Mouse (Mus musculus): ENCODE results near the gene Eya3.

Eya3 gene

DNA sequence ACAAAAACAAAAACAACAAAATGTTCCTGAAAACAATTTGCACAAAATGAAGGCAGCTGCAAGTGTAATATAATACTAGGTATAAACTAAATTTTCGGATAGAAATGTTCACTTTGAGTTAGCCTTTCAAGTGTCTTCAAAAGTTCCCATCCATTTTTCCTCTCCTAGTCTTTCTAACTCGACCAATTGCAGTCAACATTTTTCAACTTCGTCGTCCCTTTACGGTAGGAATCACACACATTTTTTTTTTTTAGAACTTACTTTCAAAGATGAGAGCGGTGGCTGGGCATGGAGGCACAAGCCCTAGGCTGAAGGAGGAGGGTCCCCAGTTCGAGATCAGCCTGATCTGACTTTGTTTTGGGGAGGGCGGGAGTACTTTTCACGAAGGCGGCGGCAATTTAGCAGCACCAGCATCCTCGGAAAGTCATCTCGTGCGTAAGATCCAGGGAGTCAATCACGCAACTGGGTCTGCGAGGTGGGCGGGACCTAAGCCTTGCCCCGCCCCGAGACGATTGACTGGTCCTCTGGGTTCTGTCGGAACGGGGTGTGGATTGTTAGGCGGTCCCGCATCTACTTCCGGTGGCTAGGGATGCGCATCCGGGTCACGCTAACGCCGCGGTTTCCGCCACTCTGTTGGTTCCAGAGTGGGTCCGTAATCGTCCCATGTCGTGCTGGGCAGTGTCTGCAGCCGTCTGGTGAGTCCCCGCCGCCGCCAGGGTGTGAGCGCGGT lies at the start of gene Eya3:
Gene Eya3, plus strand, starts transcription at position 527 of the 730 bp plus-strand sequence.
- in situ Hi-C loops (cut with MboI, MseI), result no loop called here

DNA sequence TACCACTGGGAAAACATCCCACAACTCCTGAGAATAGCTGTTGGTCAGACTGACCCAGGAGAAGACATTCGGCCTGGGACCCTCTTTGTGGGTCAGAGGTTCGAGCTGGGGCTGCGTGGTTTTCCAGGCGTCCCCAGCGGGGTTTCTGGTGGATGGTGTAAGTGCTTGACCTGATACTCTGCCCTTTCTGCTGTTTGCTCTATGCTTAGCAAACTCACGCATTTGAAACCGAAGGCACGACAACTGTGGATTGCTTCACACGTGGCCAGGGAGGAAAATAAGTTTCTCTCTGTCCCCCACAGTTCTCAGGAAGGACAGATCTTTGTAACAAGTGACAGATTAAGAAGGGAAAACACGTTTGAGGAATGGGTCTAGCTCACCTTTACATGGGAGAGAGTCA lies 48.1 kb upstream of the Eya3 start:
- in situ Hi-C loops (cut with MboI, MseI), result no loop called here

DNA sequence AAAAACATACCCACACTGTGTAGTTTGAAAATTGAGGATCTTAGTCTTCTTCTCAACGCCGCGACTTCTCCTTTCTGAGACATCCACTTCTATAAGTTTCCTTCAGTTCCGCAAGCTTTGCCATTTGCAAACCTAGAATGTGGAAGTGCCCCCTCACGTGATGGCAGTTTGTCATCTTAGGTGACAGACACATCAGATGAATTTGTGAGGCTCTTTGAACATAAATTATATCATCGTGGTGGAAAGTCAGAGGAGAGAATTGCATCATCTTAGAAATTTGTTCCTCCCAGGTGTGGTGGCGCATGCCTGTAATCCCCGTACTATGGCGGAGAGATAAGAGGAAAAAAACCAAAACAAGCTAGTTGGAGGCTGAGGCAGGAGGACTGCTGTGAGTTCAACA lies 45.8 kb upstream of the Eya3 start:
- in situ Hi-C loops (cut with MboI, MseI), result no loop called here

DNA sequence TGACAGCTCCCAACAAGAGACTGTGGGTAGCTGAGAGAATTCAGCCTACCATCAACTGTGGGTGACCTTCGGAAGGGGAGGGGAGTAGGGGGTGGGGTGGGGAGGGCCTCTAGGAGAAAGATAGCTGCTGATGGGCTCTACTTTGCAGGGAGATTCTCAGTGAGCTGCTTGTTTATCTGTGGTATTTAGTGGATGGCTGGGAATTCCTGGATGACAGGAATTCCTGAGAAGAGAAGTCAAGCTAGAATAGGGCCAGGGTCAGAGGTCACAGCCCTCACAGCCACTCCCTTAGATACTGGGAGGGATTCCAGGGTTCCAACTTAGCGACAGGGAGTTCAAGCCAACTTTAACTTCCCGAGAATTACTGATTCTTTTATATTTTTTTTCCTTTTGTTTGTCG lies 44.6 kb upstream of the Eya3 start:
- in situ Hi-C loops (cut with MboI, MseI), result no loop called here

DNA sequence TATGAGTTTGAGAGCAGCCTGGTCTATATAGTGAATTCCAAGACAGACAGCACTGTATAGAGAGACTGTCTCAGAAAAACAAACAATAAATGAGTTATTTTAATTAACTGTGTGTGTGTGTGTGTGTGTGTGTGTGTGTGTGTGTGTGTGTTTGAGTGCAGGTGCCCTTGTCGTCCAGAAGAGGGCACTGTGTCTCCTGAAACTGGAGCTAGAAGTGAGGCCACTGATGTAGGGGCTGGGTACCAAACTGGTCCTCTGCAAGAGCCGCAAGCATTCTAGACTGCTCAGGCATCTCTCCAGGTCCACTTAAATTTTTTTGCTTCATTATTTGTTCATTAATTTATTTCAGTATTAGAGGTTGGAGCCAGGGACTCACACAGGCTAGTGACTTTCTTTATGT lies 39.9 kb upstream of the Eya3 start:
- in situ Hi-C loops (cut with MboI, MseI), result no loop called here

DNA sequence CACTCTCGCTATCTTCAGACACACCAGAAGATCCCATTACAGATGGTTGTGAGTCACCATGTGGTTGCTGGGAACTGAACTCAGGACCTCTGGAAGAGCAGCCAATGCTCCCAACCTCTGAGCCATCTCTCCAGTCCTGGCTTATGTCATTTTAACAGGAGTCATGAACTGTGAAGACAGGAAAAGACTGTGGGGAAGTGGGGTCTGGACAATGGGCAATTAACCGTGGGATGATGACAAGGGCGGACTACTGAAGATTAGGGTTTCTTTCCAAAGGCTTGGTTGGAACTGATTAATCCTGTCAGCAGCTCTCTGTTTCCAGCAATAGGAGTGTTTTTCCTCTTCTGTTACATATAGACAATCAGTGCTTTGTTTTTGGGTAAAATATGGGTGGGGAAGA lies 39.0 kb upstream of the Eya3 start:
- in situ Hi-C loops (cut with MboI, MseI), result loop anchor here in 1 of 2 experiments (25.0 kb wide), 1 partner anchor 1313 kb away; no protein-coding TSS in a partner anchor

DNA sequence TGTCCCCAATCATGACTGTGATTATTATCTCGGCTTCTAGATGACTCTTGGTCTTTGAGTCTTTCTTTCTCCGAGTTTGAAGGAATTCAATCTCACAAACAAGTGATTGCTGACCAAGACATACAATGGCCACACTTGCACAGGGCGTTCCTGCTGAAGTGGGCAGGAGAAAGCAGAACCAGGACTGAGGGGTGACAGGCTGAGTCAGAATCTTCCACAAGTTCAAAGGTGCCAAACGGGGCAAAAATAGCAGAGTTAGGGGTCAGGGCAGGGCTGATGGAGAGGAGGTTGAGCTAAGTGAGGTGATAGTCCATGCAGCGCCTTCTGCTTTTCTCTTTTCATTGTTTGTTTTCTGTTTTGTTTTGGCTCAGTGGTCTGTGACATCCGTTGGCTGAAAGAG lies 38.3 kb upstream of the Eya3 start:
- in situ Hi-C loops (cut with MboI, MseI), result loop anchor here in 1 of 2 experiments (25.0 kb wide), 1 partner anchor 1312 kb away; no protein-coding TSS in a partner anchor

DNA sequence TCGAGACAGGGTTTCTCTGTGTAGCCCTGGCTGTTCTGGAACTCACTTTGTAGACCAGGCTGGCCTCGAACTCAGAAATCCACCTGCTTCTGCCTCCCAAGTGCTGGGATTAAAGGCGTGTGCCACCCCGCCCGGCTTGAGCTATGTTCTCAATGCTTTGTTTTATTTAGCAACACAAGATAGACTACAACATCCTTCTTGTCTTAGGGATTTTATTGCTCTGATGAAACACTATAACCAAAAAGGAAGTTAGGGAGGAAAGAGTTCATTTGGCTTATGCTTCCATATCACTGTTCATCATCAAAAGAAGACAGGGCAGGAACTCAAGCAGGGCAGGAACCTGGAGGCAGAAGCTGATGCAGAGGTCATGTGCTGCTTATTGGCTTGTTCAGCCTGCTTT lies 37.5 kb upstream of the Eya3 start:
- in situ Hi-C loops (cut with MboI, MseI), result loop anchor here in 1 of 2 experiments (25.0 kb wide), 1 partner anchor 1311 kb away; no protein-coding TSS in a partner anchor

DNA sequence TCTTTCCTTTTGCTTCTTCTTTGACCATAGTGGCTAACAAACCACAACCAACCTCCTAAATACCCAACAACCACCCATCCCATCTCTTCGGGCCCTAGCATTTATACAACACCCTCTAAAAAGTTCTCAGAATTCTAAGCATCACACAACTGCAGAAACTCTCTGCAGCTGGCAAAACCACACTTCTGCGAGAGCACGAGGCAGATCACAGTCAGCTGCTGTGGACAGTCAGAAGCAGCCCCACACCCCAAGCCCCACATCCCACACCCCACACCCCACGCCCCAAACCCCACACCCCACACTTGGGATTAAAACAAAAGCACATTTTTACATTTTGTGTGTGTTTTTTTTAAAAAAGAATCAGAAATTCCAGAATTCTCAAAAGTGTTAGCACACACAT lies 35.3 kb upstream of the Eya3 start:
- in situ Hi-C loops (cut with MboI, MseI), result loop anchor here in 1 of 2 experiments (25.0 kb wide), 1 partner anchor 1309 kb away; no protein-coding TSS in a partner anchor

DNA sequence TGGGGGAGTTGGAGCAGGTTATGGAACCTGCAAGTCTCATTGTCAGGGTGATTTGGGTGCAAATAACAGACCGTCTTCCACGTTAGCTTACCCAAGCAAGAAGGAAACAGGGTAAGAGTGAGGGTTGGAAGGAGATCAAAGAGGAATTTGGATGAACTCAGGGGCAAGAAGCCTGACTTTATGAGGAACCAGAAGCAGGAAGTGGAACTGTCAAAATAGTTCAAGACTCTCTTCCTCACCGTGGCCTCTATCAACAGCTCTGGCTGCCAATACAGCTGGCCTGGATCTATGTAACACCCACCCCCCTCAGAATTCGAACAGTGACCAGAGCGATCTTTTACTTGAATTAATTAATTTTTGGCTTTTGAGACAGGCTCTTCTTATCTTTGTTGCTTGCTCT lies 33.0 kb upstream of the Eya3 start:
- in situ Hi-C loops (cut with MboI, MseI), result loop anchor here in 1 of 2 experiments (25.0 kb wide), 1 partner anchor 1306 kb away; no protein-coding TSS in a partner anchor

DNA sequence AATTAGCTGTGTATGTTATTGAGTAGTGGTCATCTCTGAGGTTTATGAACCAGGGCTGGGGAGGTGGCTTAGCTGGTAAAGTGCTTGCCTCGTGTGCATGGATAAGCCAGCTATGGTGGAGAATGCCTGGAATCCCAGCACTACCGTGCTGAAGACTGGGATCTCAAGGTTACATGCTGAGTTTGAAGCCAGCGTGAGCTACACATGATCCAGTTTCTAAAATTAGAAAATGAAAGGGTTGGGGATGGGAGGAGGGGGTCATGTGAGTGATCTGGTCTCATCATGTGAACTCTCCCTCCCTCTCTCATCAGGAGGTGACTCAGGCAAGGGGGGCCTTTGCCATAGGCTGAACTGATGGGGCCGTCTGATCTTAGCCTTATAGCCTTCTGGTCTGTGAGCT lies 30.6 kb upstream of the Eya3 start:
- in situ Hi-C loops (cut with MboI, MseI), result loop anchor here in 1 of 2 experiments (25.0 kb wide), 1 partner anchor 1304 kb away; no protein-coding TSS in a partner anchor

DNA sequence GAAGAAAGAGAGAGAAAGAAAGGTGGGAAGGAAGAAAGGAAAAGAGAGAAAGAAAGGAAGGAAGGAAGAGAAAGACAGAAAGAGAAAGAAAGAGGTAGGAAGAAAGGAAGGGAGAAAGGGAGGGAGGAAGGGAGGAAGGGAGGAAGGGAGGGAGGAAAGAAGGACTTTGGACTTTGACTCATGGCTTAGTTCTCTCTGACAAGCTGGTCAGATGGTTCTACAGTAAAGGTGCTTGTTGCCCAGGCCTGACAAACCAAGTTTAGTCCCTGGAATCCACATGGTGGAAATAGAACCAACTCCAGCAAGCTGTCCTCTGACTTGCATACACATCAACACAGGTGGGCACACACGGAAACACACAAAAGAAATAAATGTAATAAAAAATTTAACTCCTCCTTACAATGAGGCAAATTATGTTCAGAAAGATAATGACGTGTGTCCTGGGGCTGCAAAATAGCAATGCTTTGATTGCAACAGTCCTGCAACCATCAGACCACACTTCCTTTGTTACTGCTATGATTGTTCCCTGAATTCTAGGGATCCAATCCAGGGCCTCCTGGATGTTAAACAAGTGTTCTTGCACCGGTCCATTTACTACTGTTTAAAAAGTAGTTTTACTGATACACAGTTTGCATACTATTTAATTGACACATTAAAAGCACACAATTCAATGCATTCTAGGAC lies 28.3 kb upstream of the Eya3 start:
- in situ Hi-C loops (cut with MboI, MseI), result loop anchor here in 1 of 2 experiments (25.0 kb wide), 1 partner anchor 1302 kb away; no protein-coding TSS in a partner anchor

DNA sequence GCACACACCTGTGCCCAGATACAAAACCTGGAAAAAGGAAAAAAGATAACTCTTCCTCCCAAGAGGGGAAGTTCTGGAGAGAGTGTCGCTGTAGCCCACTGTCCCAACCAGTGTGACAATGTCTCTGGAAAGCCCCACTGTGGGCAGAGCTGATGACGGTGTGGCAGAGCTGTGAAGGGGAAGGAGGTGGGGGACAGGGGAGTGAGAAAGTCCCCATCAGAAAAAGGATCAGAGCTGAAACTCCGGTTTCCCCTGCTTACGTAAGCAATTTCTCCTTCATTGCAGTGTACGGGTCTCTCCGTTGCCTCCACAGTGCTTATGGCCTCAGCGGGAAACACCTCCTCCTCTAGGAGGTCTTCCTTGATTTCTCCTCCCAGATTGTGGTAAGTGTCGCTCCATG lies 27.5 kb upstream of the Eya3 start:
- in situ Hi-C loops (cut with MboI, MseI), result loop anchor here in 1 of 2 experiments (25.0 kb wide), 1 partner anchor 1301 kb away; no protein-coding TSS in a partner anchor

DNA sequence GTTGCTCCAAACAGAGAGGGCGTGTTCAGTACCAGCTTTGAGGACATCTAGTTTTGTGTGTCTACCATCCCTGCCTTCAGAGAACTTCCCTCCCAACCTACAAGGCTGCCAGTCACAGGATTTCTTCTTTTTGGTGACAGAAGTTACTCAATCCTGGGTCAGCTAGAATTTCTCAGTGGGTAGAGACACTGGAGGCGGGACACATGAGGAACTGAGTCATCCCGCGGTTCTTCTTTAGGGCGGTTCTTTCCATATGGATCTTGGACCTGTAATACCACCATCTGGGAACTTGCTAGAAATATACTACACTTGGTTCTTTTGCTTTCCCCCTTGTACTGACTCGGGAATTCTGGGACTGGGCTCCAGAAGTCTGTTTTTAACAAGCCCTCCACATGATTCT lies 20.9 kb upstream of the Eya3 start:
- in situ Hi-C loops (cut with MboI, MseI), result loop anchor here in 1 of 2 experiments (25.0 kb wide), 1 partner anchor 1294 kb away; no protein-coding TSS in a partner anchor

DNA sequence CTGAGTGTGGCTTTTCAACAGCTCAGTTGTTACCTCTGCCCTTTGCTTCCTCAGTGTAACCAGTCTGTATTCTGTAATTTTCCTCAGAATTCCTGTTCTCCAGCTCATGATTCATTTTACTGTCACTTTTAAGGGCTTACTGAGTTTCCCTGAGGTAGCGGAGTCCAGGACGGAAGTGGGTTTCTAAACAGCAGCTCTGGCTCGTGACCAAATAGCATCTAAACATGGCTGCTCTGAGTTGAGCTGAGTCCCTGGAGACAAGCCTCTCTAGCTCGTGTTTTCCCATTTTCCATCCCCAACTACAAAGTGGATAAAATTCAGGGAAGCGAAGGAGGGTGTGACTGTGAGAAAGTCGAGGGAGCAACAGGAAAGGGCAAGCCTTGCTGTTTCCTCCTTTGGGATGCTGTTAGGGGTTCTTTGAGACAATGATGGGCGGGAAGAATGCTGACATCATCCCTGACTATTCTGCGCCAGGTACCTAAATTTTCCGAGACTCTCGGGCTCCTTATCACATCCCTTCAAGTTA lies 19.9 kb upstream of the Eya3 start:
- in situ Hi-C loops (cut with MboI, MseI), result loop anchor here in 1 of 2 experiments (25.0 kb wide), 1 partner anchor 1293 kb away; no protein-coding TSS in a partner anchor

DNA sequence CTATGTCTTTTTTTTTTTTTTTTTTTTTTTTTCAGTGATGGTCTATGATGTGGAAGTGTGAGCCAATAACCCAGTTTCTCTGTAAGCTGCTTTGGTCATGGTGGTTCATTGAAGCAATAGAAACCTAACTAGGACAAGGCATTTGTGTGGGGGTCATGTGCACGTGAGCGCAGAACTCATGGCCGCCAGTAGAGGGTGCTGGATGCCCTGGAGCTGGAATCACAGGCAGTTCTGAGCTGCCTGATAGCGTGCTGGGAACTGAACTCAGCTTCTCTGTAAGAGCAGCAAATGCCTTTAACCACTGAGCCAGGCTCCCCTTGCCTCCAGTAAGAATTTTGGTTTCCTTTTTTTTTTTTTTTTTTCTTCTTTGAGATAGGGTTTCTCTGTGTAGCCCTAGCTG lies 18.7 kb upstream of the Eya3 start:
- in situ Hi-C loops (cut with MboI, MseI), result loop anchor here in 1 of 2 experiments (25.0 kb wide), 1 partner anchor 1292 kb away; no protein-coding TSS in a partner anchor

DNA sequence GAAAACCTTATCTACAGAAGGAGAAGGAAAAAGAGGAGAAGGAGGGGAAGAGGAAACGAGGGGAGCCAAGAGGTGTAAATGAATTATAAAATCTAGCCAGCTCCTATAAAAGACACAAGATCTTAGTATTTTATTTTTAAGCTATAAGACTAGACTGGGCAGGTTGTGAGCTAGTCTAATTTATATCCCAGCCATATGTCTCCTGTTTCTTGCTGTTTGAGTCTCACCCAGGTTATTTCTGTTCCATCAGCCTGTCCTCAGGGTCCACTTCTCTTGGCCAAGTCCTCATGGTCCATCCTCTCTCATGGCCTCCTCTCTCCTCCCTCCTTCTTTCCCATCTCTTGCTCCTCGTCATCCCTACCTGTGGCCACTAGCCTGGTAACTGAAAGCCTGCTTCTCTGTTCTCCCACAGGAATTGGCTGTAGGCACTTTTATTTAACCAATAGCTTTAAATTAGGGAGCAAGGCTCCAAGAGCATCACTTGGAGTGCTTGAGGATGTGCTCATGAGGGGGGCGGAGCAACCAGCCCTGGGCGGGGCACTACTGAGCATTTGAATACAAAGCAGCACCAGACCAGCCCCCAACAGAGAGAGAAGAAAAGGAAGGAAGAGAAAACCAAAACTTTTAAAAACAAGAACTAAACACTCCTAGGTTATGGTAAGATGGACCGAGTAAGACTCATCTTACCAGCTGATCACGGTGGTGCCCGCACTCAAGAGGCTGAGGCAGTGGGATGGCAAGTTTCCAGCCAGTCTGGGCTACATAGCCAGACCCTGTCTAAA lies 17.3 kb upstream of the Eya3 start:
- in situ Hi-C loops (cut with MboI, MseI), result loop anchor here in 1 of 2 experiments (25.0 kb wide), 1 partner anchor 1291 kb away; no protein-coding TSS in a partner anchor

DNA sequence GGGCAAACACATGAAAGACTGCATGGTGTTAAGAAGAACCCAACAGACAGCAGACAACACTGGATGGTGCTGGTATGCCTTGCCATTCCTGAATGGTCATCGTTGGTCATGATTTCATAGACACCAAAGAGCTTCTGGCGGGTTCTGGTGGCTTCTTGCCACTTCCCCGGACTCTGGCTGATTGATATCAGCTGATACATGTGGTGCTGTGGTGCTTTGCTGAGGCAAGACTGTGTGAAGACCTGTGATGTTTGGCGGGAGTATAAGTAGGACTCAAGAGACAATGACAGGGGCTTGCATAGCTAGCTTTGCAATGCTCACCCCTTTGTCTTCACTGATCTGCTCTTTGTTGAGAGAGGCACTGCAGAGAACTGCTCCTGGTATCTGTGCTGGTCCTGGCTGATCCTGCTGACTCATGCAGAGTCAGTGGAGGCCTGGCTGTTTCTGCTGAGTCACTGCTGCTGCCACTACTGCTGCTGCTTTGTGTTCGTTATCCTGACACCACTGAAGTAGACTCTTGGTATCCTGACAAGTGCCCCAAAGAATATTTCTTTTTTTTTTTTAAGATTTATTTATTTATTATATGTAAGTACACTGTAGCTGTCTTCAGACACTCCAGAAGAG lies 14.6 kb upstream of the Eya3 start:
- in situ Hi-C loops (cut with MboI, MseI), result loop anchor here in 1 of 2 experiments (25.0 kb wide), 1 partner anchor 1288 kb away; no protein-coding TSS in a partner anchor

DNA sequence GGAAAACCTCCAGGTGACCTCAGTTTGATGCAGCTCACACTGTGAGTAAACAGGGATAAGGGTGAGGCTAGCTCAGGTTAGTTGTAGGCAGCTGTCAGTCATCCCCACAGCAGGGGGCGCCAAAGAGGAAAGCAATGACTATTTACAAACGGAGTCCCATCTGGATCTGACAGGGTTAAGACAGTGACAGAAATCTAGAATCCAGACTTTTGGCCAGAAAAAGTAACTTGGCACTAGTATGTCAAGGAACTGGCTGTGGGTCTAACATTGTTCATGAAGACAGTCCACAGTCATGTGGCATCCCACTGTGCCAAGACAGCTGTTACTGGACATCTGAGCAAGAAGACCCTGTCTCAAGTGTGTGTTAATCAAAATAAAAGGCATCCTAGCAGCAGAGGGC lies 10.0 kb upstream of the Eya3 start:
- in situ Hi-C loops (cut with MboI, MseI), result no loop called here

DNA sequence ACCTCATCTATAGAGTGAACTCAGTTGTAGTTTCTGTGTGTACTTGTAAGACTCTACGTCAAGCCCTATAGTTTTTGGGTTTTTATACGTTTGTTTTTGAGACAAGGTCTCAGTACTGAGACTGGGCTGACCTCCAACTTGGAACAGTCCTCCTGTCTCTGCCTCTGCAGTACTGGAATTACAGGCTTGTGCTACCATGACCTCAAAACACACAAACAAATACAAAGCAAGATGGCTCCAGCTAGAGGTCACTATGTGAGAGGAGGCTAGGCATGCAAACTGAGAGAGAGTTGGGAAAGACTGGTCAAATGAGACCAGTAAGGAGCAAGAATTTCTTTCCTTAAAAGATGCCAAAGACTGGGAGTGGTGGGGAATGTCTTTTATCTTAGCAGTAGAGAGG lies 2.8 kb upstream of the Eya3 start:
- in situ Hi-C loops (cut with MboI, MseI), result no loop called here

DNA sequence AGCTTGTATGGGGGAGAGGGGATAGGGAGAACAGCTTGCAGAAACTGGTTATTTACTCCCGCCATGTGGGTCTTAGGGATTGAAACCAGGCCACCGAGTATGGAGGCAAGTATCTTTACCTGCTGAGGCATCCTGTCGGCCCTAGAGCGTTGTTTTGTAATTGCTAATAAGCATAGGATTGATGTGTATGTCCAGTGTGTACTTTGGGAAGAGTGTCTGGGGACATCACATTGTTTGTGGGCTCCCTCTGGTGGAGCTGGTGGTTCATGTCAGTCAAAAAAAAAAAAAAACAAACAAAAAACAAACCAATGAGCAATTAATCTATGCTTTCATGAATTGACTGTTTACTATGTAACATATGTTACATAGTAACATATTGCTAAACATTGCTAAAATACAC lies 2.2 kb upstream of the Eya3 start:
- in situ Hi-C loops (cut with MboI, MseI), result no loop called here
